Mouse (Mus musculus): ENCODE data around the gene Vps45.

DNA sequence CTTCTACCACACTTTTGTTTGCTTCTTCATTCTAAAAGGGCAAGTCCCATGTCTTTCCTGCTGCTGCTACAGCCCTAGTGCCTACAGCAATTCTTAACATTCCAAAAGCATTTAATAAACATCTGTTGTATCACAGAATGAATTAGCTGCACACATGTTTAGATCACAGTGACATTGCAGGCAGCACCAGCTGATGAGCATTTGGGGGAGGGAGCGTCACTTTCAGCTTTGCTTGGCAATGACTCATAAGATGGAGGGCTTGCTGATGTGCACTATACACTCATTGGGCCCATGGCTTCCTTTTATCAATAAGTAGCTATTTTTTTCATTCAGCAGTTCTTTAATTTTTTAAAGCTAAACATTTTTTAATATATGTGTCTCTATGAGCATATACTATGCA, 30.4 kb downstream of the Vps45 start:
- TF ChIP-seq POLR2A (IDR thresholded peaks at IDR 0.05; ENCODE audit: control insufficient read depth, extremely low read depth, insufficient read depth, low read length, poor library complexity) (no peak), CTCF (IDR thresholded peaks at IDR 0.05; ENCODE audit: borderline replicate concordance, control insufficient read depth, extremely low read depth, insufficient read depth, low read length, poor library complexity) (no peak)

Measured in thymus, adult 2 months (tissue).